Mouse (Mus musculus): Measurements from ENCODE around the gene Il5. TPM values are rescaled to one million over a fixed set of nuclear protein-coding genes. Genes with fewer than 3 reads are reported as not detected.
"Not testable (repeated sequence)": the region's sequence is repeated elsewhere in the genome, so short reads cannot be mapped to it uniquely, and the experiment has no call there.

The Il5 gene
- polyA plus RNA-seq, 1 experiment, result 0.15 TPM

DNA sequence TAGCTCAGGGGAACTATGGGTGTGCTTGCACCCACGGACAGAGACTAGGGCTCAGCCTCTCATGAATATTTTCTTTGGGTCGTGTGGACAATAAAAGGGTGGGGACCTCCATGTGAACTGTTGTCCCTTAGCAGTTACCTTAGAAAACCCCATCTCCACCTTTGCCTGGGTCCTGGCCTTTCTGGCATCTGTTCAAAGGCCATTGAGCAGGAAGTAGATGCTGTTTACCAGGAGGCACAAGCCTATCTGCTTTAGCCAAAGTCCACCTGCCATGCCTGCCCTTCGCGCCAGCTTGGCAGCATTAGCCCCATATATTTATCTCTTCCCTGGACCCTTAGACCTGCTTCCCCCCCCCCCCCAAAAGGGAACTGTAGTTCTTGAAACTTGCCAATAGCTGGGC is 37.0 kb downstream of the Il5 start:
- Histone ChIP-seq H3K4me3 (ENCODE audit: insufficient read depth, low read length) (no peak overlapping the region), H3K27ac (ENCODE audit: insufficient read depth, low read length) (no peak overlapping the region), H3K4me1 (ENCODE audit: control insufficient read depth, insufficient read depth, low read length) (no peaks in the 10 kb centered on the region; the same call in 1 of the 2 replicates)
- TF ChIP-seq POLR2A (IDR thresholded peaks at IDR 0.05; ENCODE audit: extremely low read depth, insufficient read depth, low read length) (no peak), CTCF (IDR thresholded peaks at IDR 0.05; ENCODE audit: extremely low read depth, insufficient read depth, low read length) (no peak)

DNA sequence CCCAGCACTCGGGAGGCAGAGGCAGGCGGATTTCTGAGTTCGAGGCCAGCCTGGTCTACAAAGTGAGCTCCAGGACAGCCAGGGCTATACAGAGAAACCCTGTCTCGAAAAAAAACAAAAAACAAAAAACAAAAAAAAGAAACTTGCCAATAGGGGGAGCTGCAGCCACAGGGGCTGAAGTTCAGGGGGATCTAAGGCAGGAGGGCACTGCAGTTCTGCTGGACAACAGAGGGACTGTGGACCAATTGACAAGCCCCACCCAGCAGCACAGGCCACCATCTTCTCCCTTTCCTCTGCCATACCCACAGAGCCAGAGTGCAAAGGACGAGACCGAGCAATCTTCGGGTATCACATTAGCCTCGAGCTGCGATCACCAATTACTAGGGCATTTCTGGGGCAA is 37.4 kb downstream of the Il5 start:
- peak; percentile 43 for TF ChIP-seq CTCF (IDR thresholded peaks at IDR 0.05; ENCODE audit: extremely low read depth, insufficient read depth, low read length)
- not testable (repeated sequence) for H3K27ac ChIP-seq (ENCODE audit: insufficient read depth, low read length); H3K4me1 ChIP-seq (ENCODE audit: control insufficient read depth, insufficient read depth, low read length); H3K4me3 ChIP-seq (ENCODE audit: insufficient read depth, low read length)

- TF ChIP-seq CTCF (IDR thresholded peaks at IDR 0.05; ENCODE audit: extremely low read depth, insufficient read depth, low read length), result 0 out of 2 replicates have a peak, but pooled peaks have one; percentile 5
- TF ChIP-seq POLR2A (IDR thresholded peaks at IDR 0.05; ENCODE audit: extremely low read depth, insufficient read depth, low read length), result no peak
- Histone ChIP-seq H3K4me1 (ENCODE audit: control insufficient read depth, insufficient read depth, low read length) (no peaks in the 10 kb centered on the region; the same call in 1 of the 2 replicates), H3K27ac (ENCODE audit: insufficient read depth, low read length) (no peak overlapping the region), H3K4me3 (ENCODE audit: insufficient read depth, low read length) (no peak overlapping the region)
Observed at GRCm38 (mm10) chr11:53758791-53759351, 38.3 kb downstream of the Il5 start.

DNA sequence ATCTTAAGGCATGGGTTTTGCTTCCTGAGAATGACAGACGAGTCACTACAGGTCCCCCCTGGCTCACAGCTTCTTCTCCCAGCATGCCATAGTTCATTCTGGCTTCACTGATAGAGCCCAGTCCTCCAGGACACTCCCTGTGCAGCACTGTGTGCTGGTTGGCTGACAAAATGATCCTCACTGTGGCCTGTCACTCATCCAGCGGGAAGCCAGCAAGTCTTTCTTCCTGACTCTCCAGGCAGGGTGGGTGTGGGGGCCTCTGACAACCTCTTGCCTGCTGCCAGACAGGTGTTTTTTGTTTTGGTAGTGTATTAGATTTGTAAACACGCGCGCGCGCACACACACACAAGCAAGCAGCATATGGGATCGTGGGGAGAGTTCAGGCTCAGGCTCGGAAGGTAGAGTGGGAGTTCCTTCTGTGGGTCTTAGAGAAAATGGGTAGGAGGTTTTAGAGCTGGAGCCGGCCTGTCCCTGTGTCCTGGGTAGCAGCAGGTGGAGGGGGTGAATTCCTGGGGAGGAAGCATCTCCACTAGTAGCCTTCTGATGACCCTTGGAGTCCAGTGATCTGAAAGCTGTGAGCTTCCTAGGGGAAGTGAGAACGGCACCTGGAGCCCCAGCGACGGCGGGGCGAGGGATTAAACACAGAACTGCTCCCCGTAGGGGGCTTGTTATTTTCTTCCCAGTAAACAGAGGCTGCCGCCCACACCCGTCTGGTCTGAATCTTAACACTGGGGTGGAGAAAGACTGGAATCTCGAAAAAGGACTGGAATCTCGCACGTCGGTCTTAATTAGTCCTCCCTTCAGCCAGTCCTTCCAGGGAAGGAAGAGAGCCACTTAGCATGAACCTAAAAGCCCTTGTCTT is 39.2 kb downstream of the Il5 start:
- Histone ChIP-seq H3K4me3 (ENCODE audit: insufficient read depth, low read length) (no peak overlapping the region), H3K27ac (ENCODE audit: insufficient read depth, low read length) (no peak overlapping the region), H3K4me1 (ENCODE audit: control insufficient read depth, insufficient read depth, low read length) (no peaks in the 10 kb centered on the region; the same call in 1 of the 2 replicates)
- no peak for TF ChIP-seq CTCF (IDR thresholded peaks at IDR 0.05; ENCODE audit: extremely low read depth, insufficient read depth, low read length)
- no peak for TF ChIP-seq POLR2A (IDR thresholded peaks at IDR 0.05; ENCODE audit: extremely low read depth, insufficient read depth, low read length)

GRCm38 (mm10) chr11:53761284-53761683 is 40.7 kb downstream of the Il5 start:
- no peak for TF ChIP-seq CTCF (IDR thresholded peaks at IDR 0.05; ENCODE audit: extremely low read depth, insufficient read depth, low read length)
- no peak for TF ChIP-seq POLR2A (IDR thresholded peaks at IDR 0.05; ENCODE audit: extremely low read depth, insufficient read depth, low read length)
- Histone ChIP-seq H3K4me1 (ENCODE audit: control insufficient read depth, insufficient read depth, low read length) (no peaks in the 10 kb centered on the region; the same call in 1 of the 2 replicates), H3K4me3 (ENCODE audit: insufficient read depth, low read length) (no peak overlapping the region), H3K27ac (ENCODE audit: insufficient read depth, low read length) (no peak overlapping the region)

DNA sequence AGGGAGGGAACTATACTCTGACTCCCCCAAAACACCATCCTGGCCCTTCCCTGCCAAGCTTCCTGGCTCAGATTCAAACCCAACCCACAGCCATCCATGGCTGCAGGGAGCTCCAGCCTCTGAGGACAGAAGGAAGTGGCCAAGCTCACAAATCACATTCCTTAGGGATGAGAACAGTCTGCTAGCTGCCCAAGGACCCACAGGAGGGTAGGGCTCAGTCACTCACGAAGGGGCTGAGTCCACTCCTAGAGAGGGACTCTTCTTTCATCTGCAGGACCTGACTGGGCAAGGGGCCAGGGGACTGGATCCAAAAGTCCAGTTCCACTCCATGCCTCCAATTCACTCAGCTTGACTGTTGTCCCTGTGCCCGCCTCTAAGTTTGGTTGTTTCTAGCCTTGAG is 41.2 kb downstream of the Il5 start:
- TF ChIP-seq POLR2A (IDR thresholded peaks at IDR 0.05; ENCODE audit: extremely low read depth, insufficient read depth, low read length), result no peak
- no peak for TF ChIP-seq CTCF (IDR thresholded peaks at IDR 0.05; ENCODE audit: extremely low read depth, insufficient read depth, low read length)
- H3K4me3 ChIP-seq (ENCODE audit: insufficient read depth, low read length), result no peak overlapping the region
- no peak overlapping the region for H3K27ac ChIP-seq (ENCODE audit: insufficient read depth, low read length)
- H3K4me1 ChIP-seq (ENCODE audit: control insufficient read depth, insufficient read depth, low read length), result no peaks in the 10 kb centered on the region; the same call in 1 of the 2 replicates

DNA sequence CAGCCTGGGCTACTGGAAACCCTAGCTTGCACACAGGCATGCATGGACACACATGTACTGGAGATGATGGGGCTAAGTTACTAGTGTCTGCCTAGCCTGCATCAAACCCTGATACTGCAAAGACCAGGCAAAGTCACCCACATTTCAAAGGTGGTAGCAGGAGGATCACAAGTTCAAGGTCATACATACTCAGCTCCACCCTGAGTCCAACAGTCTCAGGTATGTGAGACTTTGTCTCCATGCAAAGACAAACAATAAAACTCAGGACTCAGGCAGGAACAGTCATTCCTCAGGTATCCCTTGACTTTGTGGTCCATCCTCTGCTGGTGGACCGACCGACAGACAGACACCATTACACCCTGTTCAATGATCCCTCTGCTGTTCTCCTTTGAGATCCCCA is 41.8 kb downstream of the Il5 start:
- Histone ChIP-seq H3K27ac (ENCODE audit: insufficient read depth, low read length) (peak overlapping the region; percentile 38; the same call in 1 of the 2 replicates), H3K4me3 (ENCODE audit: insufficient read depth, low read length) (no peak overlapping the region; the same call in 1 of the 2 replicates), H3K4me1 (ENCODE audit: control insufficient read depth, insufficient read depth, low read length) (no peaks in the 10 kb centered on the region; the same call in 1 of the 2 replicates)
- TF ChIP-seq CTCF (IDR thresholded peaks at IDR 0.05; ENCODE audit: extremely low read depth, insufficient read depth, low read length), result no peak
- no peak for TF ChIP-seq POLR2A (IDR thresholded peaks at IDR 0.05; ENCODE audit: extremely low read depth, insufficient read depth, low read length)

DNA sequence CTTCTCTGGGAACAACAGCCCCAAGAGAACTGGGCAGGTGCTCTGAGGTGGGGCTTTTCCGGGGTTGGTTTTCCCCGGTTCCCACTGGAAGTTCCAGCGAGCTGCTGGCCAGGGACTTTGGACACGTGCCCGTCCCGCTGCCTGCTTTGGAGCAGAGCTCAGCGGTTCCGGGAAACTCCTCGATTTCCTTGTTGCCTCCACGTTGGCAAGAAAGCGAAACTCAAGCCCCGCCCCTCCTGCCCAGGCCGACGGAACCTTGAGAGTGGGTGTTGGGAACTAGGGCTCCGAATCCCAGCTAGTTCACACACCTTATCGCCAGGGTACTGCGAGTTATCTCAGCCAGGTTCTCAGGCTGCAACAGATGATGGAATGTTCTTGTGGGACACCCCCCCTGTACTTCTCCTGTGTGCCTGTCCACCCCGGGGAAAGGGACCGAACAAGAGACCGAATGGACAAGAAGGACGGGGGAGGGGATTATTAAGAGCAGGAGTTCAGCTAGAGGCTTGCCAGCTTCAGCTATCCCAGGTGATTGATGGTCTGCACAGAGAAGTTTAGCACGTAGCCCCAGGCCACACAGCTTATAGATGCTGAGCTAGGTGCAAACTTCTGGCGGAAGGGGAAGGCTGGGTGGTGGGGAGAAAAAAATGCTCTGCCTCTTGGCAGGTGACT is 42.4 kb downstream of the Il5 start:
- H3K4me1 ChIP-seq (ENCODE audit: control insufficient read depth, insufficient read depth, low read length), result no peaks in the 10 kb centered on the region; the same call in 1 of the 2 replicates
- TF ChIP-seq CTCF (IDR thresholded peaks at IDR 0.05; ENCODE audit: extremely low read depth, insufficient read depth, low read length) (no peak), POLR2A (IDR thresholded peaks at IDR 0.05; ENCODE audit: extremely low read depth, insufficient read depth, low read length) (no peak)
- H3K27ac ChIP-seq (ENCODE audit: insufficient read depth, low read length), result peak overlapping the region; percentile 70
- H3K4me3 ChIP-seq (ENCODE audit: insufficient read depth, low read length), result peak overlapping the region; percentile 33

- peak overlapping the region; percentile 70 for H3K27ac ChIP-seq (ENCODE audit: insufficient read depth, low read length)
- no peak for TF ChIP-seq CTCF (IDR thresholded peaks at IDR 0.05; ENCODE audit: extremely low read depth, insufficient read depth, low read length)
- peak; percentile 37; the same call in 1 of the 2 replicates for TF ChIP-seq POLR2A (IDR thresholded peaks at IDR 0.05; ENCODE audit: extremely low read depth, insufficient read depth, low read length)
Observed at GRCm38 (mm10) chr11:53763496-53764140, 43.0 kb downstream of the Il5 start.

More at GRCm38 (mm10) chr11:53763496-53764140, 43.0 kb downstream of the Il5 start:
- peak overlapping the region; percentile 33 for H3K4me3 ChIP-seq (ENCODE audit: insufficient read depth, low read length)
- no peaks in the 10 kb centered on the region; the same call in 1 of the 2 replicates for H3K4me1 ChIP-seq (ENCODE audit: control insufficient read depth, insufficient read depth, low read length)

All from cortical plate, adult 2 months (tissue).